Comparison of ENCODE assay signal across 8 mouse cellular contexts in the genomic region with DNA sequence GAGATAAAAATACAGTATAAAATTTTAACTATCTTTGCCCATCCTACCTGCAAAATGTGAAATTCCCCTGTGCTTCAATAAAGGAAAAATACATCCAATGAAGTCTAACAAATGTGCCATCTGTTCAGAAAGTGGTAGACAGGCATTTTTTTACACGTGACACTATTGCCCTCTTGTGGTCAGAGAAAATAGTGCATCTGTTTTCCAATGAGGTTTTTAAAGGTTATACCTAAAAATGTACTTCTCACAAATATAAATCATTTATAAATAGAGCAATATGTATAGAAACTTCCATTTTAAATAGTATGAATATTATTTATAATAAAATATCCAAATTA.
A peak's percentile ranks its signal among the peaks of the same experiment; 100 is the strongest.
DNase-seq lines count a peak whose midpoint lies in the region.

No protein-coding gene starts in this region.

- H3K4me1 ChIP-seq in limb, embryonic 10.5 days: peaks cover 15% of the 10 kb centered on the region

- peak; percentile 19 to 63 for DNase-seq in heart, postnatal 10 days
- DNase-seq in heart, postnatal 36 days: no peak
- DNase-seq in 3T3-L1 (ENCODE audit: low read depth, low spot score): peak; percentile 88
- peak; percentile 54 for DNase-seq in Muller cell, postnatal 12 days (ENCODE audit: inconsistent ontology term)
- DNase-seq in embryo, embryonic 11 days: peak; percentile 64
- peak; percentile 31 for DNase-seq in limb, embryonic 10.5 days (ENCODE audit: low spot score)
- DNase-seq in telencephalon, adult 2 months (ENCODE audit: low read depth, low spot score): peak; percentile 43
- DNase-seq in kidney, adult 18-20 months: no peak

- H3K27ac ChIP-seq in limb, embryonic 10.5 days: no peak overlapping the region

- H3K9me3 ChIP-seq in limb, embryonic 10.5 days (replicated peaks): no peaks in the 10 kb centered on the region

- no peak overlapping the region for H3K4me3 ChIP-seq in limb, embryonic 10.5 days

- WGBS in limb, embryonic 10.5 days: 0% methylated on average over 1 of the region's 1 CpGs

- no peaks in the 10 kb centered on the region for H3K36me3 ChIP-seq in limb, embryonic 10.5 days

- H3K27me3 ChIP-seq in limb, embryonic 10.5 days (ENCODE audit: low read depth, poor library complexity, severe bottlenecking): no peaks in the 10 kb centered on the region

- intact Hi-C loops in heart, postnatal 10 days (cut with DNase I): loop anchor here (2.0 to 10.0 kb wide), 2 partner anchors 1013 to 1657 kb away; no protein-coding TSS in a partner anchor
- intact Hi-C loops in heart, postnatal 36 days (cut with DNase I): loop anchor here (2.0 to 5.0 kb wide), 2 partner anchors 161 to 1013 kb away; no protein-coding TSS in a partner anchor

Comparison
In these comparisons a context has a peak if more than half of its experiments do, and no peak if none do; other contexts are left out.
1. DNase-seq: peak in heart, postnatal 10 days (2 of 2), 3T3-L1 (single experiment), Muller cell, postnatal 12 days (single experiment), embryo, embryonic 11 days (single experiment), limb, embryonic 10.5 days (single experiment) and telencephalon, adult 2 months (single experiment); none in heart, postnatal 36 days (0 of 2) and kidney, adult 18-20 months (single experiment).